Mouse (Mus musculus) stomach, embryonic 16.5 days (tissue): ENCODE data around the gene Kpnb1. TPM values are rescaled to one million over a fixed set of nuclear protein-coding genes. Genes with fewer than 3 reads are reported as not detected.

Source experiments
- ATAC-seq: fragments of 200-750 bp; cut with Nextera tagmentation; 2 replicates; pipeline ENCODE4 v1.8.0; 2017; ENCODE audit warnings: moderate number of reproducible peaks, moderate TSS enrichment; ENCODE audit not compliant: insufficient read depth, low FRiP score
- H3K27ac ChIP-seq: fragments of 300-500 bp; sonication (generic); 2 replicates; pipeline ENCODE4 v1.5.1; 2014; ENCODE audit warnings: low read length
- H3K27me3 ChIP-seq: fragments of 300-500 bp; sonication (generic); 2 replicates; pipeline ENCODE4 v1.6.1; 2014; ENCODE audit warnings: low read length, control low read depth, mixed read lengths; ENCODE audit not compliant: control insufficient read depth, insufficient read depth
- H3K36me3 ChIP-seq: fragments of 300-500 bp; sonication (generic); 2 replicates; pipeline ENCODE4 v1.6.1; 2014; ENCODE audit warnings: low read length; ENCODE audit not compliant: control insufficient read depth, insufficient read depth
- H3K4me1 ChIP-seq: fragments of 300-500 bp; sonication (generic); 2 replicates; pipeline ENCODE4 v1.6.1; 2014; ENCODE audit warnings: low read length, control low read depth, mixed read lengths; ENCODE audit not compliant: control insufficient read depth, insufficient read depth
- H3K4me2 ChIP-seq: fragments of 300-500 bp; sonication (generic); 2 replicates; pipeline ENCODE4 v1.6.1; 2014; ENCODE audit warnings: low read depth, low read length, mixed read lengths
- H3K4me3 ChIP-seq: fragments of 300-500 bp; sonication (generic); replicated peaks from 2 replicates; pipeline ENCODE4 v1.5.1; 2014; ENCODE audit warnings: mild to moderate bottlenecking, low read length
- H3K9ac ChIP-seq: fragments of 300-500 bp; sonication (generic); 2 replicates; pipeline ENCODE4 v1.6.1; 2014; ENCODE audit warnings: low read length
- H3K9me3 ChIP-seq: fragments of 300-500 bp; sonication (generic); replicated peaks from 2 replicates; pipeline ENCODE4 v1.6.1; 2016; ENCODE audit warnings: low read length, control low read depth; ENCODE audit not compliant: control insufficient read depth
- WGBS: fragments of 180-500 bp; shearing (Covaris S2); extraction: QIAGEN DNeasy Blood & Tissue Kit; methylation state at CpG from one replicate; pipeline ENCODE4 v1.1.7; 2014; 5-methylcytosine and 5-hydroxymethylcytosine counted together
- polyA plus RNA-seq: library from polyadenylated mRNA; unstranded; fragments of >200 nt; fragmentation: Nextera tagmentation; extraction: Ambion mirVana; gene quantifications from 2 replicates; pipeline ENCODE4 v1.2.1, GENCODE M21; 2015

Kpnb1 gene
- polyA plus RNA-seq, 1 experiment from 2014 or later: 36.4 TPM

DNA sequence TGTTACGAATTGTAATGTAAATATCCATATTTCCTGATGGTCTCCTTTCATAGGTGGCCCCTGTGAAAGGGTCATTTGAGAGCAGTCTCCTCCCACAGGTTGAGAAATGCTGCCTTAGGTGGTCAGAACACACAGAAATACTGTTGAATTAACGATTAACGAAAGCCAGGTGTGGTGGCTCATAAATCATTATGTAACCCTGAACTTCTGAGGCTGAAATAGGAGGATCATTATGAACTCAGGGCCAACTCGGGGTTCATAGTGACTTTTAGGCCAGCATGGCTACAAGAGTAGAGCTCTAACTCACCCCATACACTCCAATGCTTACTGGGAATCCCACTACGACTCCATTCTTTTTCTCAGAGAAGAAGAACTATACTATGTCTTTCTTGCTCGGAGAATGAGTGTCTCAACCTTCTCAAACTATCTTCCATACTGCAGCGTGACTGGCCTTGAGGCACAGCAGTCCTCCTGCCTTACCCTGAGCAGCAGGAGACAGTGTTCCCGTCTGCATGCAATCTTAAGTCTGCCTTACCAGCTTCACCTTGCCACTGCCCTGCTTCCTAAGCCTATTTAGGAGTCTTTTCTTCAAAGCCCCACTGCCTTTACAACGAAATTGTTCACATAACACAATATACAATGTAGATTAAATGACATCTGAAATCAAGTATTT is 23.2 kb upstream of the Kpnb1 start:
- H3K4me2 ChIP-seq: no peak overlapping the region
- whole genome bisulfite sequencing: 61% methylated on average over 9 of the region's 9 CpGs
- no peaks in the 10 kb centered on the region for H3K9me3 ChIP-seq
- no peaks in the 10 kb centered on the region for H3K27me3 ChIP-seq
- H3K4me3 ChIP-seq: no peak overlapping the region
- H3K4me1 ChIP-seq: no peaks in the 10 kb centered on the region
- 0 out of 2 replicates have a peak, but pooled peaks cover 6% of the 10 kb centered on the region for H3K36me3 ChIP-seq
- no peak overlapping the region for H3K9ac ChIP-seq
- peak; percentile 72; the same call in 1 of the 2 replicates for ATAC-seq
- H3K27ac ChIP-seq: 0 out of 2 replicates have a peak overlapping the region, but pooled peaks have one; percentile 2

GRCm38 (mm10) chr11:97207011-97207422 is 19.3 kb upstream of the Kpnb1 start:
- no peaks in the 10 kb centered on the region for H3K4me1 ChIP-seq
- 0 out of 2 replicates have a peak, but pooled peaks have one; percentile 38 for ATAC-seq
- WGBS: 68% methylated on average over 8 of the region's 8 CpGs
- no peak overlapping the region for H3K9ac ChIP-seq
- H3K4me2 ChIP-seq: no peak overlapping the region
- 0 out of 2 replicates have a peak, but pooled peaks cover 6% of the 10 kb centered on the region for H3K36me3 ChIP-seq
- H3K27ac ChIP-seq: no peak overlapping the region
- no peaks in the 10 kb centered on the region for H3K9me3 ChIP-seq
- no peak overlapping the region for H3K4me3 ChIP-seq
- H3K27me3 ChIP-seq: no peaks in the 10 kb centered on the region

DNA sequence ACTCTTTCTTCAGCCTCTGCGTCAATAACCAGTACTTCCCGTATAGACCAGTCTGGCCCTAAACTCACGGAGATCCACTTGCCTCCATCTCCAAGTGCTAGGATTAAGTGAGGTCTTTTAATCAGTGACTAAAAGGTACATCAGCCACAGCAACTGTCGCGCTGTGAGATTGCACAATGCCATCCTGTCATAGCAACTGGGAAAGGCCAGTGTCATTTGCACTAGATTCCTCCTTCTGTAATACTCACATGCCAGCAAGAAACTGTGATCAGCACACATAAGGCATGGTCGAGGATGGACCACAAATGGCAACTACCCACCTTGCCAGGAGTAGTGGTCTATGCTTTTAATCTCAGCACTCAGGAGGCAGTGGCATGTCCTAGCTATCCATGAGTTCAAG is 11.8 kb upstream of the Kpnb1 start:
- Histone ChIP-seq H3K27me3 (no peaks in the 10 kb centered on the region), H3K27ac (no peak overlapping the region), H3K4me1 (no peaks in the 10 kb centered on the region), H3K9me3 (no peaks in the 10 kb centered on the region), H3K9ac (no peak overlapping the region), H3K4me2 (no peak overlapping the region), H3K36me3 (no peaks in the 10 kb centered on the region), H3K4me3 (no peak overlapping the region)
- WGBS: 79% methylated on average over 6 of the region's 6 CpGs
- no peak for ATAC-seq

DNA sequence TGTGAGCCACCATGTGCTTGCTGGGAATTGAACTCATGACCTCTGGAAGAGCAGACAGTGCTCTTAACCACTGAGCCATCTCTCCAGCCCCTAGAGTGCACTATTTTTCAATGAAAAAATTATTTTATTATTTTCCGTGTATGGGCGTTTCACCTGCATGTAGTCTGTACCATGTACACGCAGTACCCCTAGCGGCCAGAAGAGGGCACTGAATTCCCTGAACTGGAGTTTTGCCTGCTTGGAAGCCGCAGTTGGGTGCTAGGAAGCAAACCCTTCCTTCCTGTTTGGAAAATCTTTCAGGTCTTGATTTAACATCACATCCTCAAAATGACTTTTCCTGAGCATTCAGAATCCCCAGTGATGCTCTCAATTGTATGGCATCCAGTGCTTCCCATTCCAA is 10.9 kb upstream of the Kpnb1 start:
- WGBS: 20% methylated on average over 5 of the region's 5 CpGs
- no peak for ATAC-seq

GRCm38 (mm10) chr11:97197021-97197420 is 9.3 kb upstream of the Kpnb1 start:
- Histone ChIP-seq H3K9ac (no peak overlapping the region), H3K9me3 (no peaks in the 10 kb centered on the region), H3K4me2 (no peak overlapping the region), H3K27ac (no peak overlapping the region), H3K36me3 (no peaks in the 10 kb centered on the region), H3K4me1 (no peaks in the 10 kb centered on the region), H3K4me3 (no peak overlapping the region), H3K27me3 (no peaks in the 10 kb centered on the region)
- ATAC-seq: no peak
- 79% methylated on average over 8 of the region's 8 CpGs for whole genome bisulfite sequencing

More for the DNA sequence above, 10.9 kb upstream of the Kpnb1 start:
- Histone ChIP-seq H3K4me3 (no peak overlapping the region), H3K4me1 (no peaks in the 10 kb centered on the region), H3K36me3 (no peaks in the 10 kb centered on the region), H3K27ac (no peak overlapping the region), H3K9me3 (no peaks in the 10 kb centered on the region), H3K4me2 (no peak overlapping the region), H3K27me3 (no peaks in the 10 kb centered on the region), H3K9ac (no peak overlapping the region)

GRCm38 (mm10) chr11:97196541-97196940 is 8.9 kb upstream of the Kpnb1 start:
- H3K4me2 ChIP-seq: no peak overlapping the region
- H3K9ac ChIP-seq: no peak overlapping the region
- no peaks in the 10 kb centered on the region for H3K27me3 ChIP-seq
- H3K9me3 ChIP-seq: no peaks in the 10 kb centered on the region
- no peak for ATAC-seq
- no peaks in the 10 kb centered on the region for H3K4me1 ChIP-seq
- H3K4me3 ChIP-seq: no peak overlapping the region
- no peak overlapping the region for H3K27ac ChIP-seq
- WGBS: 74% methylated on average over 12 of the region's 12 CpGs
- H3K36me3 ChIP-seq: no peaks in the 10 kb centered on the region

- H3K27ac ChIP-seq: no peak overlapping the region
- no peak for ATAC-seq
- no peaks in the 10 kb centered on the region for H3K36me3 ChIP-seq
- no peak overlapping the region for H3K4me2 ChIP-seq
- no peak overlapping the region for H3K9ac ChIP-seq
- H3K9me3 ChIP-seq: no peaks in the 10 kb centered on the region
- no peak overlapping the region for H3K4me3 ChIP-seq
- peaks cover 11% of the 10 kb centered on the region for H3K4me1 ChIP-seq
- H3K27me3 ChIP-seq: no peaks in the 10 kb centered on the region
These were observed 4.9 kb upstream of the Kpnb1 start for GRCm38 (mm10) chr11:97192621-97192951.

- H3K4me2 ChIP-seq: no peak overlapping the region
- ATAC-seq: no peak
- 63% methylated on average over 6 of the region's 6 CpGs for WGBS
These were observed 4.4 kb upstream of the Kpnb1 start for GRCm38 (mm10) chr11:97191915-97192620.

GRCm38 (mm10) chr11:97190992-97191391 is 3.3 kb upstream of the Kpnb1 start:
- Histone ChIP-seq H3K9me3 (no peaks in the 10 kb centered on the region), H3K36me3 (no peaks in the 10 kb centered on the region), H3K4me2 (no peak overlapping the region), H3K4me3 (no peak overlapping the region), H3K9ac (no peak overlapping the region), H3K4me1 (peaks cover 15% of the 10 kb centered on the region), H3K27ac (no peak overlapping the region), H3K27me3 (no peaks in the 10 kb centered on the region)
- ATAC-seq: no peak
- 89% methylated on average over 6 of the region's 6 CpGs for WGBS

More at GRCm38 (mm10) chr11:97191915-97192620, 4.4 kb upstream of the Kpnb1 start:
- Histone ChIP-seq H3K4me3 (no peak overlapping the region), H3K9me3 (no peaks in the 10 kb centered on the region), H3K27ac (no peak overlapping the region), H3K4me1 (peaks cover 11% of the 10 kb centered on the region), H3K27me3 (no peaks in the 10 kb centered on the region), H3K36me3 (no peaks in the 10 kb centered on the region), H3K9ac (no peak overlapping the region)
